Mouse (Mus musculus) spleen, adult 2 months (tissue): ENCODE data around the gene AC134908.4. TPM values are rescaled to one million over a fixed set of nuclear protein-coding genes. Genes with fewer than 3 reads are reported as not detected.

Source experiments
- DNase-seq, 2 experiments: peaks; one replicate each; pipeline versions ENCODE4 v3.0.0 to v3.0.0-alpha.2; 2012 to 2021; ENCODE audit warnings: low spot score in 2 of 2, low read depth in 1 of 2
- H3K27ac ChIP-seq: fragments of 200-500 bp; 2 replicates; pipeline ENCODE4 v1.5.1; 2012; ENCODE audit warnings: low read length, inconsistent platforms; ENCODE audit not compliant: insufficient read depth
- H3K27me3 ChIP-seq: fragments of 200-500 bp; 2 replicates; pipeline ENCODE4 v1.6.1; 2012; ENCODE audit warnings: mild to moderate bottlenecking, moderate library complexity, low read length, inconsistent platforms; ENCODE audit not compliant: control insufficient read depth, insufficient read depth
- H3K36me3 ChIP-seq: fragments of 200-500 bp; 2 replicates; pipeline ENCODE4 v1.6.1; 2012; ENCODE audit warnings: mild to moderate bottlenecking, low read length, inconsistent platforms; ENCODE audit not compliant: control insufficient read depth, insufficient read depth
- H3K4me1 ChIP-seq: fragments of 200-500 bp; 2 replicates; pipeline ENCODE4 v1.6.1; 2011; ENCODE audit warnings: inconsistent platforms; ENCODE audit not compliant: control insufficient read depth, insufficient read depth, insufficient read length
- H3K4me3 ChIP-seq: fragments of 200-500 bp; 2 replicates; pipeline ENCODE4 v1.5.1; 2011; ENCODE audit warnings: mild to moderate bottlenecking, inconsistent platforms; ENCODE audit not compliant: insufficient read depth, insufficient read length; ENCODE audit errors: extremely low read depth
- CTCF ChIP-seq: fragments of 200-500 bp; IDR thresholded peaks from 2 replicates; pipeline ENCODE4 v1.5.1; 2011; ENCODE audit warnings: mild to moderate bottlenecking, inconsistent platforms; ENCODE audit not compliant: insufficient read depth, insufficient read length, insufficient replicate concordance; ENCODE audit errors: extremely low read depth
- POLR2A ChIP-seq: fragments of 200-500 bp; IDR thresholded peaks from 2 replicates; pipeline ENCODE4 v1.6.1; 2011; ENCODE audit warnings: low read depth, low read length, inconsistent platforms
- WGBS: fragments of 180-500 bp; shearing (Covaris S2); methylation state at CpG from one replicate; pipeline ENCODE4 v1.1.7; 2018; 5-methylcytosine and 5-hydroxymethylcytosine counted together
- polyA plus RNA-seq: library from polyadenylated mRNA; depleted of rRNA; stranded (reverse); fragments of >200 nt; gene quantifications from 2 replicates; pipeline ENCODE4 v1.2.3, GENCODE M21; 2012

AC134908.4 gene
- polyA plus RNA-seq, 1 experiment = 1.1 TPM

- peaks cover 23% of the 10 kb centered on the region for H3K36me3 ChIP-seq
- H3K27ac ChIP-seq = no peak overlapping the region
- no peak overlapping the region for H3K4me3 ChIP-seq
- 92% methylated on average over 7 of the region's 7 CpGs for WGBS
- peaks cover 17% of the 10 kb centered on the region for H3K4me1 ChIP-seq
- no peak for DNase-seq
- no peaks in the 10 kb centered on the region for H3K27me3 ChIP-seq
- TF ChIP-seq POLR2A = no peak
- TF ChIP-seq CTCF = no peak
Measured at GRCm38 (mm10) chr17:25835301-25835700, 39.8 kb upstream of the AC134908.4 start.

- no peak overlapping the region for H3K27ac ChIP-seq
Measured at GRCm38 (mm10) chr17:25834595-25835222, 39.2 kb upstream of the AC134908.4 start.

GRCm38 (mm10) chr17:25833961-25834594, 38.6 kb upstream of the AC134908.4 start:
- no peak for TF ChIP-seq POLR2A
- TF ChIP-seq CTCF = no peak
- Histone ChIP-seq H3K4me1 (peaks cover 24% of the 10 kb centered on the region), H3K36me3 (peaks cover 12% of the 10 kb centered on the region), H3K27me3 (no peaks in the 10 kb centered on the region), H3K4me3 (peak overlapping the region; percentile 90; the same call in 1 of the 2 replicates), H3K27ac (peak overlapping the region; percentile 86; the same call in 1 of the 2 replicates)
- WGBS = 59% methylated on average over 6 of the region's 6 CpGs
- DNase-seq = no peak

More at GRCm38 (mm10) chr17:25834595-25835222, 39.2 kb upstream of the AC134908.4 start:
- peaks cover 18% of the 10 kb centered on the region for H3K36me3 ChIP-seq
- no peak overlapping the region for H3K4me3 ChIP-seq
- H3K4me1 ChIP-seq = peaks cover 17% of the 10 kb centered on the region
- 95% methylated on average over 12 of the region's 12 CpGs for WGBS
- no peak for TF ChIP-seq POLR2A
- H3K27me3 ChIP-seq = no peaks in the 10 kb centered on the region
- DNase-seq = no peak

GRCm38 (mm10) chr17:25833291-25833663, 37.8 kb upstream of the AC134908.4 start, which contains the start of gene Stub1:
TSS of gene Stub1 (minus strand) at chr17:25833404.
- H3K27ac ChIP-seq = peak within 1 kb of the TSS; percentile 86
- TF ChIP-seq POLR2A = no peak
- TF ChIP-seq CTCF = no peak
- under 1% methylated on average over 24 of the region's 24 CpGs for WGBS
- peaks cover 27% of the 10 kb centered on the region for H3K4me1 ChIP-seq
- H3K4me3 ChIP-seq = peak within 1 kb of the TSS; percentile 90
- DNase-seq = peak in 1 of 2 experiments; percentile 65
- H3K36me3 ChIP-seq = peaks cover 12% of the 10 kb centered on the region
- H3K27me3 ChIP-seq = no peaks in the 10 kb centered on the region

GRCm38 (mm10) chr17:25832436-25833290, 37.2 kb upstream of the AC134908.4 start:
- H3K4me3 ChIP-seq = peak overlapping the region; percentile 90
- H3K27ac ChIP-seq = peak overlapping the region; percentile 86
- no peaks in the 10 kb centered on the region for H3K27me3 ChIP-seq
- DNase-seq = peak; percentile 95 to 99
- under 1% methylated on average over 77 of the region's 77 CpGs for WGBS
- H3K4me1 ChIP-seq = peaks cover 29% of the 10 kb centered on the region
- peaks cover 12% of the 10 kb centered on the region for H3K36me3 ChIP-seq
- no peak for TF ChIP-seq CTCF
- TF ChIP-seq POLR2A = peak; percentile 63

GRCm38 (mm10) chr17:25831451-25832281, 36.2 kb upstream of the AC134908.4 start:
- 54% methylated on average over 21 of the region's 21 CpGs for WGBS
- TF ChIP-seq POLR2A (no peak), CTCF (no peak)
- Histone ChIP-seq H3K27ac (peak overlapping the region; percentile 80; the same call in 1 of the 2 replicates), H3K4me3 (peak overlapping the region; percentile 89), H3K36me3 (peaks cover 12% of the 10 kb centered on the region), H3K4me1 (peaks cover 25% of the 10 kb centered on the region; the same call in 1 of the 2 replicates), H3K27me3 (no peaks in the 10 kb centered on the region)
- DNase-seq = no peak
